Mouse (Mus musculus) forebrain, embryonic 10.5 days (tissue): ENCODE data around the gene Apoo. TPM values are rescaled to one million over a fixed set of nuclear protein-coding genes. Genes with fewer than 3 reads are reported as not detected.
"Not testable (repeated sequence)": the region's sequence is repeated elsewhere in the genome, so short reads cannot be mapped to it uniquely, and the experiment has no call there.

ENCODE experiments used
- DNase-seq: peaks from one replicate; pipeline ENCODE4 v3.0.0-alpha.2; 2017; ENCODE audit warnings: low spot score; ENCODE audit errors: extremely low spot score
- H3K27ac ChIP-seq: fragments of 300-500 bp; sonication (generic); 2 replicates; pipeline ENCODE4 v1.5.1; 2016; ENCODE audit warnings: mild to moderate bottlenecking
- H3K27me3 ChIP-seq: fragments of 300-500 bp; sonication (generic); 2 replicates; pipeline ENCODE4 v1.6.1; 2016; ENCODE audit warnings: mild to moderate bottlenecking; ENCODE audit not compliant: poor library complexity, severe bottlenecking
- H3K36me3 ChIP-seq: fragments of 300-500 bp; sonication (generic); replicated peaks from 2 replicates; pipeline ENCODE4 v1.6.1; 2016; ENCODE audit warnings: mild to moderate bottlenecking, moderate library complexity
- H3K4me1 ChIP-seq: fragments of 300-500 bp; sonication (generic); 2 replicates; pipeline ENCODE4 v1.6.1; 2016
- H3K4me3 ChIP-seq: fragments of 300-500 bp; sonication (generic); 2 replicates; pipeline ENCODE4 v1.5.1; 2016; ENCODE audit warnings: mild to moderate bottlenecking, moderate library complexity
- H3K9me3 ChIP-seq: fragments of 300-500 bp; sonication (generic); 2 replicates; pipeline ENCODE4 v1.6.1; 2016; ENCODE audit warnings: mild to moderate bottlenecking, moderate library complexity
- WGBS: fragments of 180-500 bp; shearing (Covaris S2); methylation state at CpG from one replicate; pipeline ENCODE4 v1.1.7; 2016; 5-methylcytosine and 5-hydroxymethylcytosine counted together
- polyA plus RNA-seq: library from polyadenylated mRNA; unstranded; fragments of >200 nt; fragmentation: Nextera tagmentation; extraction: Ambion mirVana; gene quantifications from 2 replicates; pipeline ENCODE4 v1.2.1, GENCODE M21; 2016

Gene Apoo
- 112 and 119 TPM in 2 replicates for polyA plus RNA-seq

DNA sequence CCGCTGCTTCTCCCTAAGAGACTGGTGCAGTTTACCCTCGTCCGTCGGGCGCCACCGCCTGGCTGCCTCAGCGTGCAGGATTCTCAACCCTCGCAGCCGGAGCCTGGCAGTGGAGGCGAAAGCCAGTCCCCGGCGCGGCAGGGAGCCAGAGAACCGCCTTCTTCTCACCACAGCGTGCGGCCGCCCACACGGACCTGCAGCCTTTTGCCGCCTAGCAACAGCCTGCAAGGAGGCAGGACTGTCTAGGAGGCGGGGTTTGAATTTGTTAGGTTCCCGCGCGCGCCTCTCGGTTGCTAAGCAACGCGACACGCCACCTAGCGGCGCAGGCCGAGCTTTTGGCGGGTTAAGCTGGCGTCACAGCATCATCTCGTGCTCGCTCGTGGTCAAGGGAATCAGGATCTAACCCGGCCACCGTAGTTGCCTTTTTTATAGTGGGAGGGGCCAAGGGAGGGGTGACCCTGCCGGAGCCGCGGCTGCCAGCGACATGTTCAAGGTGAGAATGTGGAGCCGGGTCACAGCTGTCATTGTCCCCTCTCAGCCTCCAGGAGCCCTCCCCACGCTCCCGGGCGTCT, at the start of gene Apoo, which contains the start of gene Fam90a1b:
Apoo (plus strand) TSS at position 448 of the 572 bp plus-strand sequence.
Fam90a1b (minus strand) TSS at position 108 of the 572 bp plus-strand sequence.
- Histone ChIP-seq H3K36me3 (no peaks in the 10 kb centered on the region), H3K9me3 (no peaks in the 10 kb centered on the region), H3K4me1 (peaks cover 7% of the 10 kb centered on the region), H3K27me3 (peaks cover 96% of the 10 kb centered on the region), H3K27ac (peak within 1 kb of the TSS; percentile 86), H3K4me3 (peak within 1 kb of the TSS; percentile 62)
- peak; percentile 94 for DNase-seq
- WGBS: 15% methylated on average over 46 of the region's 46 CpGs

DNA sequence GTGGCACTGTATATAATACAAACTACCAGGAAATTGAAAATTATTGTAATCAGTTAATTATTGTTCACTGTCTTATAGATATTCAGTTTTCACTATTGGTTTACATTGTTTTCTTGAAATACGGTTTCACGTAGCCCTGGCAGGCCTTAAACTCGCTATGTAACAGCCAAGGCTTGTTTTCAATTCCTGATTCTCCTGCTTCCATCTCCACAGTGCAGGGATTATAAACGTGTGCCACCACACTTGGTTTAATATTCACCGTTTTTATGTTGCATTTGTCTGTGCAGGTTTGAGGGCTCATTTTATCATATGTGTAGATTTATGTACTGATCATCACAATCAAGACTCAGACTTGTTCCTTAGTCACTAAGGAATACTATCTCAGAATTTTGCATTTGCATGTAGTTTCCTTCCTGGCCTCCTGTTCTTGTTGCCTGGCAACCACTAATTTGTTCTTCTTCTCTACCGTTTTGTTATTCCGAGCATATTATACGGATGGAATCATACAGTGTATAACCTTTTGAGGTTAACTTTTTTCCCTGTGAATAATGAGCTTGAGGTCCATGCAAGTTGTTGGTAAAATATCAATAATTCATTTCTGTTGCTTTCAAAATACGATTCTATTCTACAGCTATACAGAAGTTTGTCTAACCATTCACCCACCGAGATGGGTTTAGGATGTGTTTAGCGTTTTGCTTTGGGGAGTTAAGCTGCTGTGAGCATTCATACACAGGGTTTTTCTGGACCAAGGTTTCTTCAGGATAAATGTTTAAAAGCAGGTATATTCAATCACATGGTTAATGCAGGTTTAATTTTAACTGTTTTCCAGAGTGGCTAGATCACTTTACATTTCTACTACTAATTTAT, 45.6 kb upstream of the Apoo start:
- Histone ChIP-seq H3K27me3 (peaks cover 94% of the 10 kb centered on the region), H3K36me3 (no peaks in the 10 kb centered on the region), H3K27ac (no peak overlapping the region), H3K9me3 (no peaks in the 10 kb centered on the region), H3K4me3 (no peak overlapping the region), H3K4me1 (no peaks in the 10 kb centered on the region)
- WGBS: 87% methylated on average over 11 of the region's 11 CpGs
- no peak for DNase-seq

DNA sequence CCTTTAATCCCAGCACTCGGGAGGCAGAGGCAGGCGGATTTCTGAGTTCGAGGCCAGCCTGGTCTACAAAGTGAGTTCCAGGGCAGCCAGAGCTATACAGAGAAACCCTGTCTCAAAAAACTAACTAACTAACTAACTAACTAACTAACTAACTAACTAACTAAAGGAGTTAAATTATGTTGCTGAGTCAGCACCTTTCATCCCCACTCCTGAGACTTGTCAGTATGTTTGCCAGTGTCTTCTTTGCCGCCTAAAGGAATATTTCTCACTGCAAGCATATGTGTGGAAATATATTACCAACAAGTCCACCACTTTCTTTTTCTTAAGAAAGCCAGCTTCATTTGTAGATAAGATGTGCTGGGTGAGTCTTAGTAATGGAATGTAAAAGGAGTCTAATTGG, 23.3 kb upstream of the Apoo start:
- H3K27ac ChIP-seq, H3K9me3 ChIP-seq: not testable (repeated sequence)
- WGBS: 96% methylated on average over 4 of the region's 4 CpGs

DNA sequence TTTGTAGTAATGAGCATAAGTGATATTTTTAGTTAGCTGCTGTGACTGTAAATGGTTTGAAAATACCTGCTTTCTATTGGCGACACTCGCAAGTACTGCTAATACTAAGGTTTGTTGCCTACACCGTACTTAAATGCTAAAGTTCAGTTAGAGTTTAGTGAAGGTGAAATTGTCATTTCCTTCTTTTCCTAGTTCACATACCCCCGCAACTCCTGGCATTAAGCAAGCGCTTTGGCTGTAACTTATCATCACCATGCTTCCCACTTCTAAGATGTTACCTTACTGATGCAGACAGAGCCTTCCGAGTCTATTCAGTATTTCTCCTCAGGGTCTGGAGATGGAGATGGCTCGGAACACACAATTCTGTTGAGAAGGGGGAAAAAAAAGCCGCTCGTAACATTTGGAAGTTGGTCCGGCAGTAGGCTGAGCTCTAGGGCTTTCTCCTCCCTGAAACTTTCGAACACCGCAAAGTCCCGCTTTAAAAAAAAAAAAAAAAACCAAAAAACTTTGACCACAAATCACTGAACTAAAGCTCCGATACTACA, 1.5 kb upstream of the Apoo start:
- Histone ChIP-seq H3K4me3 (peak overlapping the region; percentile 62), H3K36me3 (no peaks in the 10 kb centered on the region), H3K9me3 (no peaks in the 10 kb centered on the region), H3K27ac (no peak overlapping the region), H3K4me1 (peaks cover 7% of the 10 kb centered on the region), H3K27me3 (peaks cover 95% of the 10 kb centered on the region)
- WGBS: 30% methylated on average over 14 of the region's 14 CpGs
- no peak for DNase-seq

More for the DNA sequence above, 23.3 kb upstream of the Apoo start:
- not testable (repeated sequence) for H3K4me3 ChIP-seq, H3K4me1 ChIP-seq, DNase-seq, H3K36me3 ChIP-seq
- peaks cover 94% of the 10 kb centered on the region for H3K27me3 ChIP-seq

DNA sequence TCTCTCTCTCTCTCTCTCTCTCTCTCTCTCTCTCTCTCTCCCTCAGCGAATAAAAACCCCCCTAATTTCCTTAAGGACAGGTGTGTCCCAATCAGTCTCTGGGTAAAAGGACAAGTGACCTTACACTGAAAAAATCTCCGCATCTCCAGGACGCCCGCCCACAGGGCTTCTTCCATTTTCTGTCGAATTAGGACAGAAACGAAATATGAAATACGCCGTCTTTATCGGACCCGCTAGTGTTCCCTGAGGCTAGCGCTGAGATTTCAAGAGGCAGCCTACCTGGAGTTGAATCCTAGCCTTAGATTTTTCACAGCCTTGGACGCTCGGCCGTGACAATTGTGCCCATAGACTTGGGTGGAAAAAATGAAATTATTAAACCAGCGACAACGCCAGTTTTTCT, 888 bp upstream of the Apoo start:
- Histone ChIP-seq H3K27me3 (peaks cover 96% of the 10 kb centered on the region), H3K9me3 (no peaks in the 10 kb centered on the region), H3K4me1 (peaks cover 7% of the 10 kb centered on the region), H3K36me3 (no peaks in the 10 kb centered on the region), H3K27ac (no peak overlapping the region), H3K4me3 (peak overlapping the region; percentile 62)
- DNase-seq: peak; percentile 23
- 22% methylated on average over 16 of the region's 16 CpGs for WGBS

DNA sequence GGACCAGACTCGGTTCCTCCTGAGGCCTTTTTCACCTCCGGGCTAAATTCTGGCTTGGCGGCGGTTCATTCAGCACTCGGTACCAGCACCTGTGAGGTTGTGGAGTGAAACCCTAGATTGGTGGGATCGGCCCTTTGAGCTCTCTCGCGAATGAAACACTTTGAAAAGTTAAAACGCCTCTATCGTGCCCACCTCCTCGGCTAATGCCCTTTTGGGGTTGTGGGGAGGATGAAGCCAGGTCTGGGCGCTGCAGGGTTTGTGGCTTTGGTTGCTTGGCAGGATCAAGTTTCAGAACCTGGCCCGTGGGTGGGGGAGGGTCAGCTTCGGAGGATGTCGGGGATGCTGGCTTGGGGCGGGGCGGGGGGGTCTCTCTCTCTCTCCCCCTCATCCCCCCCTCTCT, 331 bp downstream of the Apoo start:
- H3K27ac ChIP-seq: peak overlapping the region; percentile 86
- WGBS: 24% methylated on average over 17 of the region's 17 CpGs

DNA sequence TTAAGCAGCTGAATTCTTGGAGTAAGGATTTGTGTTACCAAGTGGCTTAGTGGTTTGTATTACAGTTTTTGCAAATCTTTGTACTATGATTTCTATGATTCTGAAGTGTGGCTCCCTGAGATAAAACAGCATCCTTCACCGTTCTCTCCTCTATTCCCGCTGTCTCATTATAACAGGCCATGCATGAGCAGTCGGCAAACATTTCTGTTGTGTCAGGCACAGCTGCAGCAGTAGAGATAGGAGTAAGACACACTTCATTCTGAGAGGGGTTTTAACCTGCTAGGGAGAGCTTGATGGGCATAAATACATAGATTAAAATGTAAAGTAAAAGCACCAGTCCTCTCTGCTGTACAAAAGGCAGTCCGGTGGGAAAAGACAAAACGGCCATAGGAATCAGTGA, 11.8 kb downstream of the Apoo start:
- 81% methylated on average over 5 of the region's 5 CpGs for WGBS
- no peaks in the 10 kb centered on the region for H3K4me1 ChIP-seq
- no peak for DNase-seq
- no peak overlapping the region for H3K4me3 ChIP-seq
- peaks cover 18% of the 10 kb centered on the region for H3K36me3 ChIP-seq
- peaks cover 93% of the 10 kb centered on the region for H3K27me3 ChIP-seq
- no peak overlapping the region for H3K27ac ChIP-seq
- no peaks in the 10 kb centered on the region for H3K9me3 ChIP-seq

More for the DNA sequence above, 331 bp downstream of the Apoo start:
- Histone ChIP-seq H3K27me3 (peaks cover 96% of the 10 kb centered on the region), H3K9me3 (no peaks in the 10 kb centered on the region), H3K4me3 (peak overlapping the region; percentile 62), H3K4me1 (peaks cover 7% of the 10 kb centered on the region), H3K36me3 (no peaks in the 10 kb centered on the region)
- DNase-seq: no peak

DNA sequence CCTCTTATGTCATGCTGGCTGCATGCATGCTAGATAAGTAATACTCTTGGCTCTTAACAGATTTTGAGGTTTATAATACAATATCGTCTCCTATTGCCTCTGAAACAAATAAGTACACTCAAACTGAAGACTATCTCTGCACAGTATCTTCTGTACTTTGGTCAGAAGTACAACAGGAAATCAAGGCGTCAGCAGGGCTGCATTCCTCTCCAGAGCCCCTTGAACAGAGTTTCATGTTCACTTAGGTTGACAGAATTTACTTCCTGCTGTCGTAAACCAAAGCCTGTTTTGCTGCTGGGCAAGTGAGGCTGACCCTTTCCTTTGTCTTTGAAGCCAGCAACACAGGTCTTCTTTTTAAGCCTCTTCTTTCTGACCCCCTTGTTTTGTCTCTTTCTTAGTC, 42.1 kb downstream of the Apoo start:
- Histone ChIP-seq H3K27me3 (peaks cover 71% of the 10 kb centered on the region), H3K4me1 (0 out of 2 replicates have a peak, but pooled peaks cover 3% of the 10 kb centered on the region), H3K27ac (no peak overlapping the region), H3K9me3 (no peaks in the 10 kb centered on the region), H3K36me3 (no peaks in the 10 kb centered on the region), H3K4me3 (no peak overlapping the region)
- no peak for DNase-seq
- 51% methylated on average over 3 of the region's 3 CpGs for WGBS

DNA sequence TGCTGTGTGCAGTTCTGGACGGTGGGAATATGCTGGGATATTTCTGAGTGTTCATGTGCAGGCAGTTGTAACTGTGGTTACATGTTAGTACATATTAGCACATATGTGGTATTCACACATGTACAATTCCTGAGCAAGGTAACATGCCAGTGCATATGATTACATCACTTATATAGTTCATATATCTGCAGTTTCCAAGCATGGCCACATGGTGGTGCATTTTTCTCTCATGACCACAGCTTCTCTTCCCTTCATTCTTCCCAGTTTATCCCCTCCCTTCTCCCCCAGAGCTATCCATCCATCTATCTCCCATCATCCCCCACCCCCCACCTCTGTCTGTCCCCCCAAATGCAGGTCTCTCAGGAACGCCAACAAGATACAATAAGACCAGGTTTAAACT, 53.3 kb downstream of the Apoo start:
- DNase-seq: no peak
- Histone ChIP-seq H3K4me1 (no peaks in the 10 kb centered on the region), H3K36me3 (peaks cover 35% of the 10 kb centered on the region), H3K27ac (no peak overlapping the region), H3K27me3 (peaks cover 81% of the 10 kb centered on the region), H3K4me3 (no peak overlapping the region), H3K9me3 (no peaks in the 10 kb centered on the region)
- WGBS: 97% methylated on average over 2 of the region's 2 CpGs

DNA sequence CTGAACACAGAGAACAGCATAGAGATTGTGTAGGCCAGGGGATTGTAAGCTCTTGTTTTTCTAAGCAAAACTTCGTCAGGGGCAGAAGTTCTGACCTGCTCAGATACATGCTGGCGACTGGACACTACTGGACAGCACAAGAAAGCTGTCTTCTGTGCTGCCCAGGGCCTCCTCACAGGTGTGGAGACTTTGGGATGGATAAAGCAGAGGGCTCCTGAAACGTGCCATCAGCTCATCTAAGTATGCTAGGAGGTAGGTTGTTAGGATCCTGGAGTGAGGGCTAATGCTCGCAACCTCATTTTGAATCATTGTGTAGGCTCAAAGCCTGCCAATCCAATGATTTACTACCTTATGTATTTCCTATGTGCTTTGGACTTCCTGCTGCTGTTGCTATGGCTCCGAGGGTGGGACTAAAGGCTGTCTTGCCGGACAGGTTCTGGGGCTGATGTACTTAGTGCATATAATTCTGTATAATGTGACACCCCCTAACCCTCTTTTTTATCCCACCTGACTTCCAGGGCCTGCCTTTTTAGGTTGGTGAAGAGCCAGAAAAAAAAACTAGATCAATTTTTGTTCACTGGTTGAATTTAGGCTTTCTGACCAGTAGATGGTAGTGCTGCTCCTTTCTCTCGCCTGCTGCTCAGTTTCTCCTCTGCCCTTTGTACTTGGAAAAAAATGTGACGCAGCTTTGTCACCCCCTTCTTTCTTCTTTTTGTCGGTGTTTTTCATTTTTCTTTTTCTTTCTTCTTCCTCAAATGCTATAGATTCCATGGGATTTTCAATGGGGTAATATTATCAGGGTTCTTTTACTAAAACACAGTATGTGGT, 64.8 kb downstream of the Apoo start:
- Histone ChIP-seq H3K27me3 (peaks cover 85% of the 10 kb centered on the region), H3K4me1 (no peaks in the 10 kb centered on the region), H3K9me3 (no peaks in the 10 kb centered on the region), H3K27ac (no peak overlapping the region), H3K36me3 (no peaks in the 10 kb centered on the region), H3K4me3 (no peak overlapping the region)
- WGBS: 44% methylated on average over 9 of the region's 9 CpGs
- DNase-seq: no peak

DNA sequence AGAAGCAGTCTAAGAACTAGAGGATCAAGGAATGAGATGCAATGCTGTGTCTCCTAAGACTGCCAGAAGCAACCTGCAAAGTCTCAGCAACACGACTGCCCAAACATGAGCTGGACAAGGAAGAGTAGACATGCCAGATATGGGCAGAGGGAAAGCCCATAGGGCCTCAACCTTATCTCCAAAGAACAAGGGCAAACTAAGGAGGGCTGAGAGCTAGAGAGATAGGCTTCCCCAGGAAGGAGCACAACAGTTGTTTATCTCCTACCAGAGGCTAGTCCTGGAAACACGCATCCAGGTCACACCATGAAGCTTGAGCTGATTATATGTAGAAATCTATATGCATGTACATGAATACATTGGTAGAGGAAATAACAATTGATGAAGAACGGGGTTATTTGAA, 78.5 kb downstream of the Apoo start:
- peaks cover 42% of the 10 kb centered on the region for H3K27me3 ChIP-seq
- H3K9me3 ChIP-seq, H3K27ac ChIP-seq, H3K4me1 ChIP-seq, DNase-seq, H3K4me3 ChIP-seq, H3K36me3 ChIP-seq: not testable (repeated sequence)
- WGBS: no CpG with 5 or more reads among the region's 3 CpGs

DNA sequence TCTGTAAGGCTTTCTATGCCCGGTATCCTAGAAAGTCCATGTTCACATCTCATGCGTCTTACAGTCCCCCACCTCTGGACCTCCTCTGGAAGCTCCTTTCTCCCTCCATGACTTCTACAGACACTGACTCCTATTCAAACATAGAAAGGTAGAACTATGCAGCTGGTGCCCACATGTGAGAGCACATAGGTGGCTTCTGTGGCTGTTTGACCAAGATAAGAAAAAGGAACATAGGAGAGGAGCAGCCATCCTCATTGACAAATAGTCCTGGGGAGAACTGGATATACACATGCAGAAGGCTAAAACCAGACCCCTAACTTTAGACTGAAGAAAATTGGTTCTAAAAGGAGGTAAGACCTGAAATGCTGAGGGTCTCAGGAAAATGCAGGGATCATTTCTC, 79.1 kb downstream of the Apoo start:
- not testable (repeated sequence) for H3K4me1 ChIP-seq, H3K4me3 ChIP-seq, H3K36me3 ChIP-seq, DNase-seq, H3K9me3 ChIP-seq, H3K27ac ChIP-seq
- 95% methylated on average over 2 of the region's 2 CpGs for WGBS
- H3K27me3 ChIP-seq: peaks cover 37% of the 10 kb centered on the region
